Mouse (Mus musculus) MEL (cell line): ENCODE data around the gene Nup153. TPM values are rescaled to one million over a fixed set of nuclear protein-coding genes. Genes with fewer than 3 reads are reported as not detected.

Source experiments
- DNase-seq: peaks from one replicate; pipeline ENCODE4 v3.0.0; 2011; ENCODE audit warnings: low read depth, low spot score
- H3K27ac ChIP-seq: 2 replicates; pipeline ENCODE4 v1.5.1; 2012; ENCODE audit warnings: low read depth, mild to moderate bottlenecking, control low read depth, low read length, moderate library complexity; ENCODE audit not compliant: control insufficient read depth
- H3K27me3 ChIP-seq, 2 experiments: fragments of 150-350 bp in 1 of 2; sonication (generic) in 1 of 2; 2 replicates each; pipeline ENCODE4 v1.6.1; 2012; ENCODE audit warnings: low read length in 2 of 2, mild to moderate bottlenecking in 2 of 2, improper control_type of control experiment in 1 of 2, moderate library complexity in 1 of 2; ENCODE audit not compliant: insufficient read depth in 2 of 2, control insufficient read depth in 1 of 2
- H3K36me3 ChIP-seq, 2 experiments: 2 replicates each; pipeline ENCODE4 v1.6.1; 2012 to 2014; ENCODE audit warnings: low read length in 2 of 2, improper control_type of control experiment in 1 of 2, inconsistent platforms in 1 of 2, mild to moderate bottlenecking in 1 of 2; ENCODE audit not compliant: insufficient read depth in 2 of 2, control insufficient read depth in 1 of 2
- H3K4me1 ChIP-seq, 2 experiments: fragments of 150-350 bp in 1 of 2; sonication (generic) in 1 of 2; 2 replicates each; pipeline ENCODE4 v1.6.1; 2012; ENCODE audit warnings: low read length in 2 of 2, improper control_type of control experiment in 1 of 2, mild to moderate bottlenecking in 1 of 2; ENCODE audit not compliant: insufficient read depth in 2 of 2, control insufficient read depth in 1 of 2
- H3K4me3 ChIP-seq, 2 experiments: fragments of 150-350 bp in 1 of 2; sonication (generic) in 1 of 2; 2 replicates each; pipeline ENCODE4 v1.5.1; 2012; ENCODE audit warnings: low read depth in 2 of 2, low read length in 2 of 2, mild to moderate bottlenecking in 2 of 2, moderate library complexity in 2 of 2, control low read depth in 1 of 2, improper control_type of control experiment in 1 of 2; ENCODE audit not compliant: control insufficient read depth in 1 of 2, insufficient read depth in 1 of 2
- H3K79me2 ChIP-seq: 2 replicates; pipeline ENCODE4 v1.6.1; 2012; ENCODE audit warnings: mild to moderate bottlenecking, low read length, moderate library complexity; ENCODE audit not compliant: control insufficient read depth, poor library complexity, insufficient read depth
- H3K9ac ChIP-seq: 2 replicates; pipeline ENCODE4 v1.6.1; 2012; ENCODE audit warnings: low read depth, mild to moderate bottlenecking, control low read depth, low read length, moderate library complexity; ENCODE audit not compliant: control insufficient read depth, poor library complexity, severe bottlenecking
- H3K9me3 ChIP-seq: fragments of 150-350 bp; sonication (generic); replicated peaks from 2 replicates; pipeline ENCODE4 v1.6.1; 2012; ENCODE audit warnings: mild to moderate bottlenecking, low read length, improper control_type of control experiment, moderate library complexity; ENCODE audit not compliant: insufficient read depth
- CHD2 ChIP-seq: IDR thresholded peaks from 2 replicates; pipeline ENCODE4 v1.6.1; 2011; ENCODE audit warnings: low read length, improper control_type of control experiment
- E2F4 ChIP-seq: IDR thresholded peaks from 2 replicates; pipeline ENCODE4 v1.6.1; 2011; ENCODE audit warnings: low read depth, low read length, improper control_type of control experiment, borderline replicate concordance
- ELF1 ChIP-seq: IDR thresholded peaks from 2 replicates; pipeline ENCODE4 v1.6.1; 2014; ENCODE audit warnings: low read depth, mild to moderate bottlenecking, inconsistent platforms, low read length, improper control_type of control experiment, moderate library complexity
- EP300 ChIP-seq, 2 experiments: IDR thresholded peaks; 2 replicates each; pipeline ENCODE4 v1.6.1; 2011; ENCODE audit warnings: improper control_type of control experiment in 2 of 2, low read length in 2 of 2, low read depth in 1 of 2, mild to moderate bottlenecking in 1 of 2
- GATA1 ChIP-seq: IDR thresholded peaks from 2 replicates; pipeline ENCODE4 v1.6.1; 2011; ENCODE audit warnings: low read depth, low read length, improper control_type of control experiment
- JUND ChIP-seq: IDR thresholded peaks from 2 replicates; pipeline ENCODE4 v1.6.1; 2011; ENCODE audit warnings: low read depth, mild to moderate bottlenecking, improper control_type of control experiment, low read length
- MAFK ChIP-seq: IDR thresholded peaks from 2 replicates; pipeline ENCODE4 v1.6.1; 2011; ENCODE audit warnings: low read depth, mild to moderate bottlenecking, low read length, improper control_type of control experiment, borderline replicate concordance
- MYB ChIP-seq: IDR thresholded peaks from 2 replicates; pipeline ENCODE4 v1.6.1; 2011; ENCODE audit warnings: mild to moderate bottlenecking, low read depth, low read length, improper control_type of control experiment
- NRF1 ChIP-seq: IDR thresholded peaks from 2 replicates; pipeline ENCODE4 v1.6.1; 2014; ENCODE audit warnings: low read depth, mild to moderate bottlenecking, inconsistent platforms, low read length, improper control_type of control experiment, moderate library complexity; ENCODE audit not compliant: poor library complexity, insufficient read depth, severe bottlenecking
- POLR2AphosphoS5 ChIP-seq: IDR thresholded peaks from 2 replicates; pipeline ENCODE4 v1.6.1; 2012; ENCODE audit warnings: low read depth, borderline replicate concordance, mild to moderate bottlenecking, inconsistent platforms, low read length, moderate library complexity, mixed read lengths
- SIN3A ChIP-seq: IDR thresholded peaks from 2 replicates; pipeline ENCODE4 v1.6.1; 2012; ENCODE audit warnings: low read length, improper control_type of control experiment, inconsistent platforms
- UBTF ChIP-seq: IDR thresholded peaks from 2 replicates; pipeline ENCODE4 v1.6.1; 2012; ENCODE audit warnings: low read depth, mild to moderate bottlenecking, inconsistent platforms, low read length, improper control_type of control experiment, moderate library complexity, borderline replicate concordance; ENCODE audit not compliant: insufficient read depth
- USF1 ChIP-seq: IDR thresholded peaks from 2 replicates; pipeline ENCODE4 v1.6.1; 2014; ENCODE audit warnings: low read depth, mild to moderate bottlenecking, inconsistent platforms, low read length, improper control_type of control experiment, moderate library complexity
- polyA plus RNA-seq, 2 experiments: library from polyadenylated mRNA; stranded (reverse) in 1 of 2; unstranded in 1 of 2; fragments of >175 nt in 1 of 2; fragments of >200 nt in 1 of 2; gene quantifications; 2 replicates each; pipeline versions ENCODE4 v1.2.1 to v1.2.4; 2012; ENCODE audit warnings: low replicate concordance in 2 of 2, low read depth in 1 of 2; ENCODE audit not compliant: insufficient read length in 2 of 2, insufficient read depth in 1 of 2, missing spikeins in 1 of 2
- total RNA-seq: library from RNA; depleted of rRNA; stranded (reverse); fragments of 300-350 nt; gene quantifications from 2 replicates; pipeline ENCODE4 v1.2.3, GENCODE M21; 2012; rRNA removed

Nup153 gene
- total and polyA plus RNA-seq, 3 experiments, result 64.6 to 221 (median 82.8) TPM

DNA sequence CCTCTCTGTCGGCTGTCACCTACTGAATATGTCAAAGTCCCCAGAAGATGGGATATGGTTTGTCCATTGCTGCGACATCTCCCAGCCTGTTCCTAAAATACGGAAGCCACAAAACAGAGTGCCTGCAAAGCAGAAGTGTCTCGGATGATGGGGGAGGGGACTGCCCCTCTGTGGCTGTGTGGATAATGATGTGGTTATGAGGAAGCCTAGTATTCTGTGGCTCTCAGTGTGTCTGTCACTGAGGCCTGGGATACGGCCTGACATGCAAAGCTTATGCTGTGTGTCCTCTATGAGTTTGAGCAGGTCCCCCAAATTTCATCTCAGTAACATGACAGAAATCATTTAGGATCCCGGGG lies 93.6 kb downstream of the Nup153 start:
- Histone ChIP-seq H3K4me1 (no peaks in the 10 kb centered on the region), H3K36me3 (no peaks in the 10 kb centered on the region), H3K79me2 (no peaks in the 10 kb centered on the region), H3K27me3 (no peaks in the 10 kb centered on the region), H3K9ac (no peak overlapping the region), H3K4me3 (no peak overlapping the region), H3K27ac (no peak overlapping the region), H3K9me3 (no peaks in the 10 kb centered on the region)
- TF ChIP-seq GATA1 (no peak), ELF1 (no peak), POLR2AphosphoS5 (no peak), E2F4 (no peak), MYB (no peak), CHD2 (no peak), USF1 (no peak), JUND (no peak), EP300 (IDR thresholded peaks at IDR 0.05; ENCODE audit: low read depth in 1 of 2, low read length in 2 of 2) (no peak), SIN3A (no peak), MAFK (no peak)
- peak; percentile 48 for DNase-seq

DNA sequence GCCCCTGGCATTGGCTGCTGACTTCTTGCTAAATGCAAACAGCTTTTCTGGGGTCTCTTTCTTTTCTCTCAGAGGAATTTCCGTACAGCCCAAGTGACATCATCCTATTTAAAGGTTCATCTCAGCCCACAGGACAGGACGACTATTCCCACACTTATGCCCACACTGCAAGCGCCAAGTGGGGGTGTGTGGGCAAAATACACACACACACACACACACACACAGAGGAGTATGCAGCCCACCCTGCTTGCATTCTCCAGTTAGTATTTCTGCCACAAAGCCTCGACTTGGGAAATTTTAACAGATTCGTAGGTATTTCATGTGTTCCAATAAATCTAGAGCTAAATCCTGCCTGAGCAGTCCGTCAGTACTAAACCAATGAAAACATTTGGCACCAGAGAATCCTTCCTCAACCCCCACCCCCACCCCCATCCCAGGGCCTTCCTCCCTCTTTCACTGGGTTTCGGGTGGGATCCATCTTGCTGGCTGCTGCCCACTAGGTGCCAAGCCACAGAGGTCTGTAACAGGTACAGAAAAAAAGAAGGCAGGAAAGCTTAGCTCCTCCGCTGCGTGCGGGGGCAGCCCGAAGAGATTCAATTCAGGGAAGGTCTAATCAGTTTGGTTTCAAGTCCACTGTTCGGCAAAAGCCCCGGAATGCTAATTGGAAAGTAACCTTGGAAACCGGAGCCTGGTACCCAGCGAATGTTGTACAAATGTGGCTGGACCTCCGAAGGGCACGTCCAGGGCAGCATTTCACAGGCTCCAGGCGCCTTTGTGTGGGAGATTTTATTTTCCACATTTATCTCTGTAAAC lies 94.2 kb downstream of the Nup153 start:
- H3K27me3 ChIP-seq, result no peaks in the 10 kb centered on the region
- H3K9ac ChIP-seq, result no peak overlapping the region
- H3K27ac ChIP-seq, result no peak overlapping the region
- H3K36me3 ChIP-seq, result no peaks in the 10 kb centered on the region
- H3K79me2 ChIP-seq, result no peaks in the 10 kb centered on the region
- H3K9me3 ChIP-seq, result no peaks in the 10 kb centered on the region
- DNase-seq, result no peak
- H3K4me1 ChIP-seq, result no peaks in the 10 kb centered on the region
- H3K4me3 ChIP-seq, result no peak overlapping the region
- TF ChIP-seq UBTF, result no peak
- no peak for TF ChIP-seq NRF1

DNA sequence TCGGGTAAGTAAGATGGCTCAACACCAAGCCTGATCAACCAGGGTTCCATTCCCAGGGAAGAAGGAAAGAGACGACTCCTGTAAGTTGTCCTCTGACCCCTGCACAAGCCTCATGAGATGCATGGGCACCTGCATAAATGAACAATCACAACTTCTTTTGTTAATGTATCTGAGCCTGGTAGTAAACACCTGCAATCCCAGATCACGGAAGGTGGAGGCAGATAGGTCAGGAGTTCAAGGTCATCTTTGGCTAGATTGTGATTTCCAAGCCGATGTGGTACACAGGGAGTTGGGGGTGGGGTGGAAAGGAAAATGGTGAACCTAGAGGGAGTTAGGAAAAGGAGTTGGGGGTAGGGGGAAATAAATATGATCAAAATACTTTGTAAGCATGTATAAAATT lies 94.9 kb downstream of the Nup153 start:
- no peaks in the 10 kb centered on the region for H3K4me1 ChIP-seq
- no peaks in the 10 kb centered on the region for H3K9me3 ChIP-seq

More for the DNA sequence above, 94.9 kb downstream of the Nup153 start:
- Histone ChIP-seq H3K36me3 (no peaks in the 10 kb centered on the region), H3K9ac (no peak overlapping the region), H3K27ac (no peak overlapping the region), H3K4me3 (no peak overlapping the region), H3K27me3 (no peaks in the 10 kb centered on the region), H3K79me2 (no peaks in the 10 kb centered on the region)
- no peak for DNase-seq
- TF ChIP-seq MAFK (no peak), SIN3A (no peak)

Other genes starting within 250 kb of the Nup153 start
- gene Cap2, start 226.1 kb downstream of the Nup153 start, total RNA-seq, result 14.1 and 14.8 TPM in 2 replicates
- gene Cap2, start 226.1 kb downstream of the Nup153 start, polyA plus RNA-seq, result 100 to 1,000 TPM in 1 of 2 experiments, 10 to 100 TPM in 1; 22.3 to 120 TPM
- gene Fam8a1, start 58.4 kb downstream of the Nup153 start, total RNA-seq, result 7.5 and 8.4 TPM in 2 replicates
- 10 to 100 TPM in 1 of 2 experiments, not detected in 1; 16.5 TPM for gene Fam8a1, start 58.4 kb downstream of the Nup153 start, polyA plus RNA-seq
- gene Kif13a, start 201.9 kb upstream of the Nup153 start, total RNA-seq, result 1.2 and 1.5 TPM in 2 replicates
- 1 to 10 TPM in 1 of 2 experiments, not detected in 1; 1.7 TPM for gene Kif13a, start 201.9 kb upstream of the Nup153 start, polyA plus RNA-seq